Mouse (Mus musculus) forebrain, embryonic 14.5 days (tissue): Measurements from ENCODE around the gene Tmem45a2. TPM values are rescaled to one million over a fixed set of nuclear protein-coding genes. Genes with fewer than 3 reads are reported as not detected.

Source experiments
- polyA plus RNA-seq: library from polyadenylated mRNA; unstranded; fragments of >200 nt; fragmentation: Nextera tagmentation; extraction: Ambion mirVana; gene quantifications from 2 replicates; pipeline ENCODE4 v1.2.1, GENCODE M21; 2014

Gene Tmem45a2
- polyA plus RNA-seq, 1 experiment from 2014 or later = not detected

Other genes with a start within 250 kb of the Tmem45a2 start
- gene Tmem45a, start 185.2 kb downstream of the Tmem45a2 start, polyA plus RNA-seq = 6.4 and 7.0 TPM in 2 replicates
- gene Lnp1, start 143.3 kb downstream of the Tmem45a2 start, polyA plus RNA-seq = not detected in 2 replicates
- 58.3 and 59.8 TPM in 2 replicates for gene Tomm70a, start 50.3 kb upstream of the Tmem45a2 start, polyA plus RNA-seq
- gene Nit2, start 96.0 kb upstream of the Tmem45a2 start, polyA plus RNA-seq = 43.8 and 44.2 TPM in 2 replicates
- 32.9 and 40.8 TPM in 2 replicates for gene Tbc1d23, start 160.1 kb upstream of the Tmem45a2 start, polyA plus RNA-seq
- gene Tmem30c, start 221.5 kb upstream of the Tmem45a2 start, polyA plus RNA-seq = 0.37 TPM in 1 of 2 replicates, not detected in the other